8 mouse cellular contexts compared by ENCODE assay signal in the genomic region with DNA sequence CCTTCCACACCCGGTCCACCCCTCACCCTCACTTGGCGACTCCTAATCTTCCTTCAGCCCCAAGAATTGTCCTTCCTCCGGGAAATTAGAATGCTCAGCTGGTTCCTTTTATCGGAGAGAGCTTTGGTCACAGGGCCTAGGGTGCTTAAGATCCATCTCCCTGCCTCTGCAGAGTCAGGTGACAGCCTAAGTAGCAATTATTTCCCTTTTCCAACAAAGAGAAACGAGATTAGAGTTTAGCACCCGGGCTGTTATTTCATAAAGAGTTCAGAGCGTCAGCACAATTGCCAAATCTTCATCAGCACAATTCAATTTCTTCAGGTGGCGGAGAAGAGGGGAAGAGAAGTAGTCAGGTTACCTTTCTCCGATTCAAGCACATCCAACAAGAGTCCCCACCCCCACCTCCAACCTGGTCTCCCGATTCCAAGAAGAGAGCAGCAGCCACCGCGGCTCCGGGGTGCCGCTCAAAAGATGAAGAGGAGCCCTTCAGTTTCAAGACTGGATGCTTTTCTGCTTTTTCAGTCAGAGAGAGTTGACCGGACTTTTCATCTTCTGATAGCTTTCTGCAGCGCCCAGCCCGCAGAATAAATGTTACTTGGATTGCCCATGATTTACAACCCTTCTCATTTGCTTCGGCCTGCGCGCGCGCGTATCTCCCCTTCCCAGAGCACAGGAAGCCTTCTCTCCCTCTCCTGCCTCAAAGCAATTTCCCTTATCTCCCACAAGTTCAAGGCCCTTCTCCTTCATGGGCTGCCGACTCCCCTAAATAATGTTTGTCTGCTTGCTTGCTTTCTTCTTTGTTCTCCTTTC. TPM values are rescaled to one million over a fixed set of nuclear protein-coding genes. Genes with fewer than 3 reads are reported as not detected.
DNase-seq lines count a peak whose midpoint lies in the region; ATAC-seq and TF ChIP-seq lines count a peak whose summit lies in the region.

No protein-coding gene starts in this region.

- in situ Hi-C loops in ES-E14 (cut with MboI; ENCODE audit: low sequenced_read_pairs in 2 of 2, unreplicated experiment in 2 of 2), result no loop called here

- H3K36me3 ChIP-seq in heart, embryonic 11.5 days (ENCODE audit: control insufficient read depth, insufficient read depth, low read length), result no peaks in the 10 kb centered on the region
- H3K36me3 ChIP-seq in ES-E14 (ENCODE audit: control insufficient read depth, insufficient read depth, low read length, poor library complexity, severe bottlenecking), result no peaks in the 10 kb centered on the region
- H3K36me3 ChIP-seq in forebrain, embryonic 16.5 days (ENCODE audit: control insufficient read depth, insufficient read depth), result no peaks in the 10 kb centered on the region
- H3K36me3 ChIP-seq in liver, postnatal 0 days (replicated peaks; ENCODE audit: insufficient read depth, low read length), result no peaks in the 10 kb centered on the region

- H3K9ac ChIP-seq in heart, embryonic 11.5 days (ENCODE audit: low read depth, low read length), result no peak overlapping the region
- H3K9ac ChIP-seq in ES-E14 (ENCODE audit: insufficient read depth, low read depth, low read length, poor library complexity, severe bottlenecking), result peak overlapping the region; percentile 54
- peak overlapping the region; percentile 2; the same call in 1 of the 2 replicates for H3K9ac ChIP-seq in forebrain, embryonic 16.5 days (replicated peaks; ENCODE audit: low read depth, low read length)
- H3K9ac ChIP-seq in liver, postnatal 0 days (replicated peaks), result no peak overlapping the region

- DNase-seq in heart, postnatal 25 days (ENCODE audit: low spot score), result no peak
- DNase-seq in ES-E14 (ENCODE audit: low read depth, low spot score), result no peak
- DNase-seq in liver, postnatal 0 days, result no peak
- DNase-seq in layer of hippocampus, adult 2 months (ENCODE audit: low spot score in 2 of 2), result no peak
- DNase-seq in MN1 (ENCODE audit: low spot score), result no peak
- no peak for DNase-seq in layer of hippocampus, postnatal 14 days (ENCODE audit: low spot score in 2 of 2)

- no peak for TF ChIP-seq CTCF in liver, postnatal 0 days (IDR thresholded peaks at IDR 0.05; ENCODE audit: low read depth)
- no peak for TF ChIP-seq CTCF in layer of hippocampus, adult 2 months (conservative IDR thresholded peaks at IDR 0.05)

- no peaks in the 10 kb centered on the region for H3K4me1 ChIP-seq in heart, embryonic 11.5 days (ENCODE audit: control insufficient read depth, insufficient read depth, low read length)
- H3K4me1 ChIP-seq in ES-E14 (ENCODE audit: control insufficient read depth in 2 of 2, insufficient read depth in 2 of 2, low read length in 2 of 2, poor library complexity in 1 of 2), result peaks cover 0 to 3% of the 10 kb centered on the region in 2 experiments; a peak in 1 of 4 replicates
- H3K4me1 ChIP-seq in forebrain, embryonic 16.5 days (replicated peaks; ENCODE audit: control insufficient read depth, insufficient read depth, low read length), result peaks cover 17% of the 10 kb centered on the region
- 0 out of 2 replicates have a peak, but pooled peaks cover 2% of the 10 kb centered on the region for H3K4me1 ChIP-seq in liver, postnatal 0 days (ENCODE audit: insufficient read depth)

- intact Hi-C loops in heart, postnatal 25 days (cut with DNase I), result no loop called here

- no peaks in the 10 kb centered on the region; the same call in 1 of the 2 replicates for H3K27me3 ChIP-seq in heart, embryonic 11.5 days (ENCODE audit: control insufficient read depth, insufficient read depth, low read length)
- no peaks in the 10 kb centered on the region for H3K27me3 ChIP-seq in forebrain, embryonic 16.5 days (replicated peaks; ENCODE audit: control insufficient read depth, insufficient read depth, low read length)
- 0 out of 2 replicates have a peak, but pooled peaks cover 4% of the 10 kb centered on the region for H3K27me3 ChIP-seq in liver, postnatal 0 days (ENCODE audit: insufficient read depth, low read length)

- H3K4me2 ChIP-seq in heart, embryonic 11.5 days, result peak overlapping the region; percentile 60
- H3K4me2 ChIP-seq in forebrain, embryonic 16.5 days (ENCODE audit: low read length), result peak overlapping the region; percentile 35
- H3K4me2 ChIP-seq in liver, postnatal 0 days (ENCODE audit: low read depth, low read length), result peak overlapping the region; percentile 7; the same call in 1 of the 2 replicates

- TF ChIP-seq EP300 in liver, postnatal 0 days (IDR thresholded peaks at IDR 0.05; ENCODE audit: low read depth), result no peak

- no peak overlapping the region for H3K27ac ChIP-seq in heart, embryonic 11.5 days (ENCODE audit: low read depth, low read length)
- no peak overlapping the region for H3K27ac ChIP-seq in ES-E14 (ENCODE audit: insufficient read depth, low read depth, low read length, poor library complexity, severe bottlenecking)
- H3K27ac ChIP-seq in forebrain, embryonic 16.5 days (ENCODE audit: low read length), result no peak overlapping the region
- H3K27ac ChIP-seq in liver, postnatal 0 days (ENCODE audit: low read depth), result no peak overlapping the region
- H3K27ac ChIP-seq in layer of hippocampus, adult 2 months, result no peak overlapping the region

- no peak for ATAC-seq in heart, embryonic 11.5 days (replicated peaks; ENCODE audit: insufficient number of reproducible peaks, low FRiP score, low TSS enrichment)
- peak; percentile 32; the same call in 1 of the 2 replicates for ATAC-seq in forebrain, embryonic 16.5 days
- no peak for ATAC-seq in liver, postnatal 0 days

- no peaks in the 10 kb centered on the region for H3K9me3 ChIP-seq in heart, embryonic 11.5 days (replicated peaks; ENCODE audit: control insufficient read depth, low read length)
- no peaks in the 10 kb centered on the region for H3K9me3 ChIP-seq in ES-E14 (ENCODE audit: control insufficient read depth, insufficient read depth, low read depth, low read length)
- no peaks in the 10 kb centered on the region for H3K9me3 ChIP-seq in forebrain, embryonic 16.5 days (ENCODE audit: control insufficient read depth, low read length)
- H3K9me3 ChIP-seq in liver, postnatal 0 days (ENCODE audit: low read length), result no peaks in the 10 kb centered on the region

- peak overlapping the region; percentile 30 for H3K4me3 ChIP-seq in heart, embryonic 11.5 days (ENCODE audit: low read depth, low read length)
- peak overlapping the region in 1 of 2 experiments; percentile 51; a peak in 2 of 4 replicates for H3K4me3 ChIP-seq in ES-E14 (ENCODE audit: insufficient read depth in 1 of 2, low read depth in 1 of 2, low read length in 2 of 2, poor library complexity in 1 of 2, severe bottlenecking in 1 of 2)
- H3K4me3 ChIP-seq in forebrain, embryonic 16.5 days (replicated peaks; ENCODE audit: low read length), result peak overlapping the region; percentile 7
- H3K4me3 ChIP-seq in liver, postnatal 0 days (ENCODE audit: low read depth, low read length), result no peak overlapping the region
- H3K4me3 ChIP-seq in layer of hippocampus, adult 2 months, result no peak overlapping the region

- WGBS in heart, embryonic 11.5 days (ENCODE audit: insufficient replicate concordance), result 17% methylated on average over 24 of the region's 24 CpGs
- WGBS in forebrain, embryonic 16.5 days, result 10% methylated on average over 24 of the region's 24 CpGs
- WGBS in liver, postnatal 0 days (ENCODE audit: insufficient replicate concordance), result 16% methylated on average over 24 of the region's 24 CpGs

TF ChIP-seq in ES-E14, 5 proteins besides CTCF, POLR2A, EP300 and RAD21:
- TF ChIP-seq ZC3H11A (IDR thresholded peaks at IDR 0.05; ENCODE audit: borderline replicate concordance, low read depth, low read length), result no peak
- TF ChIP-seq HCFC1 (IDR thresholded peaks at IDR 0.05; ENCODE audit: borderline replicate concordance, insufficient read depth, low read length), result no peak
- TF ChIP-seq MAFK (IDR thresholded peaks at IDR 0.05; ENCODE audit: insufficient read depth, low read depth, low read length), result no peak
- no peak for TF ChIP-seq CHD2 (IDR thresholded peaks at IDR 0.05; ENCODE audit: low read depth, low read length)
- no peak for TF ChIP-seq ZNF384 (IDR thresholded peaks at IDR 0.05; ENCODE audit: low read depth, low read length)

RNA-seq across cellular contexts. Expression of gene Atp2c1, which starts 26.7 kb away (rescaled TPM):
- 53.0 and 61.4 TPM in 2 replicates for polyA plus RNA-seq in heart, embryonic 11.5 days (2014; fragmentation: Nextera tagmentation; extraction: Ambion mirVana)
- 10 to 100 TPM; 58.8 to 60.8 TPM for total RNA-seq in heart, postnatal 25 days (2021)
- total RNA-seq in ES-E14 (2012; rRNA removed), result 92.4 and 100 TPM in 2 replicates
- polyA plus RNA-seq in forebrain, embryonic 16.5 days (2015; fragmentation: Nextera tagmentation; extraction: Ambion mirVana), result 90.1 and 96.2 TPM in 2 replicates
- polyA plus RNA-seq in liver, postnatal 0 days (2015; fragmentation: Nextera tagmentation; extraction: Ambion mirVana), result 15.9 and 17.1 TPM in 2 replicates
- total RNA-seq in layer of hippocampus, adult 2 months (2021), result 100 to 1,000 TPM; 245 to 250 TPM
- 100 to 1,000 TPM; 230 to 260 TPM for total RNA-seq in layer of hippocampus, postnatal 14 days (2021)

Comparison
In these comparisons a context has a peak if more than half of its experiments do, and no peak if none do; other contexts are left out.
1. H3K4me2 ChIP-seq: peak in every context shown above with its lines; median percentile 60 in heart, embryonic 11.5 days; 35 in forebrain, embryonic 16.5 days; 7 in liver, postnatal 0 days.
2. H3K4me3 ChIP-seq: peak in heart, embryonic 11.5 days (single experiment) and forebrain, embryonic 16.5 days (single experiment); none in liver, postnatal 0 days (single experiment) and layer of hippocampus, adult 2 months (single experiment).
3. H3K9ac ChIP-seq: peak in ES-E14 (single experiment) and forebrain, embryonic 16.5 days (single experiment); none in heart, embryonic 11.5 days (single experiment) and liver, postnatal 0 days (single experiment).